Mouse (Mus musculus): ENCODE measurements around the gene Bace2.

Gene Bace2

DNA sequence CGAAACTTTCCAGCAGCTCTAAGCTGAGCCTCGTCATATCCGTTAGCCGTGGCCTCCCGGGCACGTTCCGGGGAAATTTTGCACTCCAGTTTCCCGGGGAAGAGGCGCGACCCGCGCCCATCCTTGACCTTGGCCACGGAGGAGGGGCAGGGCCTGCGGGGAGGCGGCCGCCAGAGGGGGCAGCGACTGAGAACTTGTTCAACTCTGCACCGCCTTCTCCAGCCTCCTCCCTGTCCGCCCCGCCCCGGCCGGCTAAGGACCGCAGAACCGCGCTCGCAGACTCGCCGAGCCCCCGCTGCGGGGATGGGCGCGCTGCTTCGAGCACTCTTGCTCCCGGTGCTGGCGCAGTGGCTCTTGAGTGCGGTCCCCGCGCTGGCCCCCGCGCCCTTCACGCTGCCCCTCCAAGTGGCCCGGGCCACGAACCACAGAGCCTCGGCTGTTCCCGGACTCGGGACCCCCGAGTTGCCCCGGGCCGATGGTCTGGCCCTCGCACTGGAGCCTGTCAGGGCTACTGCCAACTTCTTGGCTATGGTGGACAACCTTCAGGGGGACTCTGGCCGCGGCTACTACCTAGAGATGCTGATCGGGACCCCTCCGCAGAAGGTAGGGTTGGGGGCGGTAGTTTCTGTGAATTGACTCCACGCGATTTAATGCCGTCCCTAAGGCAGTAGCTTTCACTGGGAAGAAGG is at the start of gene Bace2:
Gene Bace2 (plus strand): TSS at position 244 of the 689 bp plus-strand sequence.
- DNase-seq (ENCODE audit: low spot score): no peak

DNA sequence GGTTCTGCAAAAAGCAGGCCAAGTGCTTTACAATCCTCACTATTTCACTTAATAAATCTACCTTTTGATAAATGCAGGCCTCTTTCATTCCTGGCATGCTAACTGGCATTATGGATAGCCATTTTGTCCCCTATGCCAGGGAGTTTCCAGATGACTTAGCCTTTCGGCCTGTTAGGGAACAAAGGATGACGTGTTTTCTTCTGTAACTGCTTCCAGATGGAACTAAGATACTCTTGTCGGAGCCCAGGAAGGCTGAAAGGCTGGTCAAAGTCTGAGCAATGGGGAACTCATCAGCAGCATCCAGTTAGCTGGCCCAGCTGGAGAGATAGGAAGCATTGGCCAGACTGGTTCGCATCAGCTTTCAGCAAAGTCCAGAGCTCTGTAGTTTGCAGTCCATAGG is 48.9 kb upstream of the Bace2 start:
- DNase-seq (ENCODE audit: low spot score): no peak

DNA sequence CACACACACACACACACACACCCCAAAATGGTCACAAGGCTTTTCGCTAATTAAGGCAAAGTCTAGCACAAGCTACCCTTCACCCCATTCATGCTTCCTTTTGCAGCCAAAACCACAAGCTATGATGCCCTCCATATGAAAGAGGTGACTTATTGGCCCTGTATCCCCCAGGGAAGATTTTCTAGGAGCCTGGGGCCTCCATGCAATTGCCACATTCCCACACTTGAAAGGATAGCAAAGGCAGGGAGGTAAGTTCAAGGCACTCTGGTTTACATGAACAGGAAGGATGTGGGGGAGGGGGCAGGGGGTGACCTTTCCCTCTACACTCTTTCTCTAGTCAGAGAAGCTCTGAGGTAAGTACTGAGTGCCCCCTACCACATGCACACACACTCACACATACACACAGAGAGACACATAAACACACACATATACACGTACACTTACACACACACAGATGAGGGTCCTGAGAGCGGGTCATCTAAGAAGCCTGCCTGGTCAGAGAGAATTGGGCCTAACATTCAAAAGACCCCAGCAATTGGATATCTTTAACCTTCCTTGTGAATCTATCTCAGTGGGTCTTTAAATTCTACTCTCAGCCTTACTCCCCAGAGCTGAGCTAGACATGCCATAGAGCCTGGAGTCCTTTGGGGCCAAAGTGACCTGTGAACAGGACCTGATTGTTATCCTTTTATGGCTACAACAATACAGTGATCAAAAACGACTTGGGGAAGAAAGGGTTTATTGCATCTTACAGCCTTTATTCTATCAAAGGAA is 46.6 kb upstream of the Bace2 start:
- no peak for DNase-seq (ENCODE audit: low spot score)

DNA sequence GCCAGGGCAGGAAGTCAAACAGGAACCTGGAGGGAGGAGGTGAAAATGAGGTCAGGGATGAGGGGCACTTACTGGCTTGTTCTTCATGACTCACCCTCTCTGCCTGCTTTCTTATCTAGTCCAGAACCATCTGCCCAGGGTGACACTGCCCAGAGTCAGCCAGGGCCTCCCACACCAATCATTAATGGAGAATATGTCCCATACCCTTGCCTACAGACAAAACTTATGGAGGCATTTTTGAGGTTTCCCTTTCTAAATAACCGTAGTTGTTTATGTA is 46.0 kb upstream of the Bace2 start:
- no peak for DNase-seq (ENCODE audit: low spot score)

DNA sequence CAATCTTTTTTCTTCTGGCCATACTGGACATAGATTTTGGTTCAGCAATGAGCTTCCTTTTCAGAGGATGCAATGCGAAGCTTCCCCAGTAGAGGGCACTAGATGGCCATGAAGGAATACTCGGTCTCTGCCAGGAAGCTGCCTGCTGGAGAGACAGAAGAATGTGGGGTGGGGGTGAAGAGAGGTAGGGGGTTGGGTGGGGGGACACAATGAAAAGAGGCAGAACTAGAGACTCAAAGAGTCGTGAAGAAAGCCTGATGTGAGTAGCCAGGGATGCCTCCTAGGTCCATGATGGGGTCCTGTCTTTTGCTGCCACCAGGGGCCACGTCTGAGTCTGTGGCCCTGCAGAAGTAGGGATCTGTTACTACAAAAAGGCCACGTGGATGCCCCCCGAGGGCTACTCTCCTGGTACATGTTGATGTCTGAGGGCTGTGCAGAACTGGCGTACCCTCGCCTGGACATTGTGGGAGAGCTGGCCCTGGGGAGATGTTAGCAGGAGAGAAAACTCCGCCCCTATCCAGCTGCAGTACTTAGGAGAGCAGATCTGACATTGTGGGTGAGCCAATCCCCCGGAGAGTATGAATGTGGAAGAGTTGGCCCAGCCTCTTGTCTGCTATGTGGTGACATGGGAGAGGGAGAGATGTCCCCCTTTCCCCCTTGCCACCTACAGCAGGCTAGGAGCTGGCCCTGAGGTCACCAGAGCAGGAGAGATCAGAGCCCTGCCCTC is 43.4 kb upstream of the Bace2 start:
- no peak for DNase-seq (ENCODE audit: low spot score)

DNA sequence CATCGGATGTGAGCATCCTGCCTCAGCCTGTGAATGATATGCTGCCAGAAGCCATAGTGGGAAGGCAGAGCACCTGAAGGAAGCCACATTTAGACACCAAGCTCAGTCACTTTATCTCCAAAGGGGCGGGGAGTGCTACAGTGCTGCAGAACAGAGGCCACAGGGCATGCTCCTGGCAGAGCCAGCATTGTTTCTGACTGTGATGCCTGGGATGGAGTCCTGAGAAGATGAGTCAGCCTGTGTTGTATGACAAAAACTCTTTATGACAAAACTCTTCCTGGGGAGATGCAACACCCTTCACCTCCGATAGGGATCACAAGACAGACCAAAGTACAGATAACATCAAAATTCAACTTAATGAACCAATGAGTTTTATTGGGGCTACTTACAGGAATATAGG is 35.0 kb upstream of the Bace2 start:
- DNase-seq (ENCODE audit: low spot score): no peak

DNA sequence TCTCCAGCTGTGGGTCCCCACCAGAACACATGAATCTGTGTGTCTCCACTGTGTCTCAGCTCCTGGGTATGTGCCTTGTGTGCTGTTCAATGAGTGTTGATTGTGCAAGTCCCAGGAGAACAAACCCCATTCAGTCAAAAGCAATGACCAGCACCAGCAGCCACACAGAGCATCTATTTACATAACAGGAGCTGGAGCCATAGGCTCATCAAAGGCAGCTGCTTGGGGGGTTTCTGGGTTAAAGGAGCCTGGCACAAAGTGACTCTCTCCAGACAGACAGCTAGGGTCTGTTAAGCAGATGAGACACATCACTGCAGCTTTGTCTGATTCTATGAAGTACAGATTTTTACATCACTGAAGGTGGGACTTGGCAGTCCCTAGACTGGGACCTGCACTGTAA is 33.9 kb upstream of the Bace2 start:
- DNase-seq (ENCODE audit: low spot score): no peak

DNA sequence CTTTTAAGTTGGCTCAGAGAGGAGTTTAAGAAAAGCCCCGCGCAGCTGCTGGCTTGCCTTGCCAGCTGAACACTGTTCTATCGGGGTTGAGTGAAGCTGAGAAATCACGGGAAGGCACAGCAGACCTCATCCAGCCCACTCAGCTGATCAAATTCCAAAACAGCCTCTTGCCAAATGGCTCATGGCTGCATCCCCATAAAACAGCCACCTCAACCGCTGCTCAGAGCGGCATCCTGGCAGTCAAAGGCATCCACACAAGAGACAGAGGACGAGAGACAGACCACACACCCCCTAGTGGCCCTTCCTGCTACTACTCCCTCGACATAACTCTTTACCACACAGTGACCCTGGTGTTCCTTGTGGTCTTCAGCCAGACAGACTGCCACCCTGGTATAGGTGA is 30.6 kb upstream of the Bace2 start:
- no peak for DNase-seq (ENCODE audit: low spot score)

DNA sequence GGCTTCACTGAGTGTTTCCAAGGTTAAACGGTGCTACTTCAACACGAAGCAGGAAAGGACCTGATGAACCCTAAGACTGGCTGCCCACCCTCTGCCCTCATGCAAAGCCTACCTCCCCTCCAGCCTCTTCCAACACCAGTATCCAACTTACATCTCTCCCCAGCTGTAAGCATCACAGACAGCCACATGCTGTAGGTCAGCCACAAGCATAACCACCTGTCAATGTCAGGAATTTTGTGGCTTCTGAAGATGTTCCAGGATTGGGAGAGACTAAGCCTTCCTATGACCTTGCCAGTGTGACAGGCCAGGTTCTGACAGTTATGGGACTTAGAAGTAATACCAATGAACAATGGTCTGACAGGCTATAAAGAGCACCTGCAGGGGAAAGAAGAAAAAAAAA is 27.9 kb upstream of the Bace2 start:
- no peak for DNase-seq (ENCODE audit: low spot score)

DNA sequence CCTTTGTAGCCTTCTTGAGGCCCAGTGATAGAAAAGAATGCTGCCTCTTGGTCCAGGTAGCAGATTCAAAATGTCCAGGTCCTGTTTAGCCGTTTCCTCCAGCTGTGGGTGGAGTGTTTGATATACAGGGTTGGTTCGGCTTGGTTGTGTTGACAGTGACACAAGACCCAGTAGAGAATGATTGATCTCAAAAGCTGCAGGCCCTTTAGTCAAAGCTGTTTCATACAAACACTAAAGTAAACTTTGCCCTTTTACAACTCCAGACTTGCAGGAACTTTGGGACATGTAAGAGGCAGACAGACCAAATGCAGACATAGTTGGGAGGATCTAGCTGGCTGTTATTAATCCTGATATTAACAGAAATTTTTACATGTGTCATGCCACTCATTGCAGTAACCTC is 3.5 kb upstream of the Bace2 start:
- DNase-seq (ENCODE audit: low spot score): no peak

DNA sequence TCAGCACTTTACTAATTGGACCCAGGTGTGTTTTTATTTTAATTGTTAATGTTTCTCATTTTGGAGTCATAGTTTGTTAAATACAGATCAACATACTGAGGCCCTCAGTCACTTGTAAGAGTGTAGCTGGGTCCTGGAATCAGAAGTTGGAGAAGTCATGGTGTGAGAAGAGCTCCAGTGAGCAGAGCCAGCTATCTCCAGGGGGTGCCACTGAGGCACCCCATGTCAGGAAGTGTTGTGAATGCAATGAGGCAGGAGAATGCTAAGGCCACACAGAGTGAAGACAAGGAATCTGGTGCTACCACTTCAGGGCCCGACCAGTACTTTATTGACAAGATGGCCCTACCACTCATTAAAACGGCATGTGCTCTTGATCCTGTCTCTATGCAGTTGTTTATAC is 1.9 kb upstream of the Bace2 start:
- DNase-seq (ENCODE audit: low spot score): no peak

DNA sequence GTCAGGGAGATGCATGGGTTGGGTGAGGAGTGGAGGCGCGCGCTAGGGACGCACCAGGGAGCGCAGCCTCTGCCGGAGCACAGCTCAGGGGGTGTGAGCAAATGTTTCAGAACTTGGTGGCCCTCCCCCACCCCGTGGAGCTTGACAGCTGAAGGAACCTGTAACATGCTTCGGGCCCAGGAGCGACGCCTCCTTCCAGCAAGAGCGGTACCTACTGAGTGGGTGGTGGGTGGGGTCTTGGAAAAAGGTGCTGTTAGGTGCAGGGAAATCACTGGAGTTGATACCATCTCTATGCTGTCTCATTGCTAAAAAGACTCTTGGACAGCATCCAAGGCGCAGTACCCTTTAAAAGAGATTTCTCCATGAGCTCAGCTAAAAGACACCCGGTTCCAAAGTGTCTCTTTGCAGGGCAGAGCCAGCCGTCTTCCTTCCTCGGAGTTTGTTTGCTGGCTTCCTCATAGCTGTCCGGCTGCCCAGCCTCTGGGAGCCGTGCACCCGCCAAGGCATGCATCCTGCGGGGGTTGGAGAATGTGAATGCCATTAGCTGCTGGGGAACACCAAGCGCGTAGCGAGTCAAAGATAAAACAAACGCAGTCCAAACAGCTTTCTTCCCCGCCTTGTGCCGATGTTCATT is 763 bp downstream of the Bace2 start:
- no peak for DNase-seq (ENCODE audit: low spot score)

DNA sequence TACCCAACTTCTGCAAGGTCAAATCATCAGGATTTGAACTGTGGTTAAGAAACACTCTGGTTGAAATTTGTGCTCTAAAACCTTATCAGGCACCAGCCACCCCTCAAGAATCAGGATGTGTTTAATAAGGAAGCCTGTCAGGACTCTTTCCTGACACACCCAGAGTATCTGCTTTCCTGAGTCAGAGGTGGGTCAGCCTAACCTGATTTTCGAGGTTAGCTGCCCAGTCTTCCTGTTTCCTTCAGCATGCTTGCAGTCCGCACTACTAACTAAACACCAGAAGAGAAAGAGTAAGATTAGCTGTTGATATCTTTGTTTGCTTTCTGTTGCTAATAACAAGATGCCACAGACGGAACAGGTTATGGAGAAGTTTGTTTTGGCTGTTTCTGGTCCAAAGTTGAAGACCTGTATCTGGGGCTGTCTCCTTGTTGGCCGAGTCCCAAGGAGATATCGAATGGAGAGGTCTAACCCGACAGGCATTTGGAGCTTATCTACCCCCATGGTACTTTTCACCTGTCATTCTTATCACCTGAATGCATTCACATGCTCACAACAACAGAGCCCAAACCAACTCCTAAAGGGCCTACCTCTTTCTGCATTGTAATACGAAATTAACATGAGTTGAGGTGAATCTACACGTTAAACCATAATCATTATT is 5.8 kb downstream of the Bace2 start:
- DNase-seq (ENCODE audit: low spot score): no peak

DNA sequence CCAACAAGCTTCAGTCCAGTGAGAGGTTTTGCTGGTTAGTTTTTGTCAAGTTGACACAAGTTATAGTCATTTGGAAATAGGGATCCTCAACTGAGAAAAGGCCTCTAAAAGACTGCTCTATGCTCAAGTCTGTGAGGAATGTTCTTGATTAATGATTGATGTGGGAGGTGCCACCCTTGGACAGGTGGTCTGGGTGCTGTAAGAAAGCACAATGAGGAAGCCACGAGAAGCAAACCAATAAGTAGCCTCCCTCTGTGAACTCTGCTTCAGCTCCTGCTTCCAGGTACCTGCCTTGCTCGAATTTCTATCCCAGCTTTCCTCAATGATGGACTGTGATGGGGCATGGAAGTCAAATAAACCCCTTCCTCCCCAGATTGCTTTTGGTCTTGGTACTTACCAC is 9.6 kb downstream of the Bace2 start:
- DNase-seq (ENCODE audit: low spot score): no peak

DNA sequence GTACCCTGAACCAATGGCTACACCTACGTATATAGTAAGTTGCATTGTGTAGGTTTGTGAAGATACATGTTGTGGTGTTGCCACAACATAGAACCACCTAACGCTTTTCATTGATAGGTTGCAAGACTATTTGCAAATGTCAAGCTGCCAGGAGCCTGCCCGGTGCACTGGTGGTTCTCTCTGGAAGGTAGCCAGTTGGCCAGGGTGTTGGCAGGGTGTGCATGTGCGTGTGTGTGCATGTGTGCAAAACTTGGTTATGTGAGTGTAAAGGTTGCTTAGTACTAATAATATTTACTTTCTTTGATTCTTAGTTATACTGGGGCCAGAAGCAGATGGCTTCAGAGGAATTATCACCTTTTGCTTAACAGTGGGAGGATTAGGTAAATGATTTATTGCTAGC is 13.7 kb downstream of the Bace2 start:
- no peak for DNase-seq (ENCODE audit: low spot score)

DNA sequence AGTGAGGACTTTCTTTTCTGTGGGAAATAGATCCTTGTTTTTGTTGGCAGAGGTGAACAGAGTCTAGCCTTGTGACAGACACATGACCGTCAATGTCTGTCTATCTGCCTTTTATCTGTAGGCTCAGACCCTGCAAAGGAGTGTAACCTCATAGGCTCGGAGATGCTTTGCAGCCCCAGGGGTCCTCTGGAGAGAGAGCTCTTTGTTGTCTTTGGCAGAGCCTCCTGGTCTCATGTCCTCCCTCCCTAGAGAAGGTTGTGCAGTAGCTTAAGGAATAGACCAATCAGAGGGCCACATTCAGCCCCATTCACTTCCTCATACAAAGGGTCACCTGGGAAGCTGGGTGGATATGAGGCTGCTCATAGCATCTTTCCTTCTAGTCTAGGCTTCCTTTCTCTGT is 31.4 kb downstream of the Bace2 start:
- no peak for DNase-seq (ENCODE audit: low spot score)

DNA sequence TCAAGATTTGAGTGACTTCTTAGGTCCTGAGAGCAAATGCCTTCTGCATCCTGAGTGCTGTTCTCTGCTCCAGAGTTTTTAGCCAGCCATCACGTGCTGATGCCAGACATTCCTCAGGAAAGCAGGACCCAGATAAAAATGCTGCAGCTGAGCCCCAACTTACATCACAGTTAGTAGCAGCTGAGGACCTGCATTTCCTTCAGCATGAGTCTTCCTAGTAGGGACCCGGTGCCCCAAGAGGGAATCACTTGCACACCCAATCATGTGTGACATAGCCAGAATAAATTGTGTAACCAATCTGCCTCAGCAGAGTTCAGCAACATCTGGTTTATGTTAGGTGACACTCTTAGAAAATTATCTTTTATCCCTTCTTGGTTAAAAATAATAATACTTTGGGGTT is 34.7 kb downstream of the Bace2 start:
- no peak for DNase-seq (ENCODE audit: low spot score)

DNA sequence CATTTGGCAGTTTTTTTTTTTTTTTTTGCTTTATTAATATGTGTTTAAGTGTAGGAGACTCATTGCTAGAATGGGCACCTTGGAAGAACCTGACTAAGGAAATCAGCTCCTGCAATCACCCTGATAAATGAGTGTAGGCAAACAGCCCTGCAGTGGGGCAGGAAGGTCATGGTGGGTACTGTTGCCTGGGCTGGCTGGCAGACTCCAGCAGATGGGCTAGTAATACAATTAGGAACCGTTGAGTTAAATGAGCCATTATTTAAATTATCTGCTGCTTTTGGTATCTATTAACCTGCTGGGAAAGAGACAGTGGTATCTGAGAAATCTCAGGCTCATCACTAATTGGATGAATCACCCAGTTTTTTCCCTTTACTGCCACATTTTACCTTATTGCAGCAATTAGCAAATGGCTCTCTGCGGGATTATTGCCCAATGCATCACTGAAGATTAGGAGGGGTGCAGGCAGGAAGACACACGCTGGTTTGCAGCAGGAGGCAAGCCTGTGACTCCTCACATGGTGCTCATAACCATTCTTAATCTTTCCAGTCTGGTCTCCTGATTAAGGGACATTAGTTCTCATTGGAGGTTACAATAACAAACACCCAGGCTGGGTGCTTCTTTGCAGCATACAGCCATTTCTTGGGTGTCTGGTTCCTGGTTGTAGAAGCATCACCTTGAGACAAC is 35.3 kb downstream of the Bace2 start:
- DNase-seq (ENCODE audit: low spot score): no peak

DNA sequence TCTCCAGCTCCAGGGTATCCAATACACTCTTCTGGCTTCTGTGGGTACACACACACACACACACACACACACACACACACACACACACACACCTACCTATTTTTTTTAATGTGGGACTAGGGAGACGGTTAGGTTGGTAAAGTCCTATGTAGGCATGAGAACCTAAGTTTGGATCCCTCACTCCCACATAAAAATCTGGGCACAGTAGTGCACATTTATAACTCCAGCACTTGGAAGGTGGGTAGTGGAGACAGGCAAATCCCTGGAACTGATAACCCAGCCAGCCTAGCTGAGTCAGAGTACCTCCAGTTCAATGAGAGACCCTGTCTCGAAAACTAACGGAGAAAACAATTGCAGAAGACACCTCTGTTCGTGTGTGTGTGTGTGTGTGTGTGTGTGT is 39.9 kb downstream of the Bace2 start:
- no peak for DNase-seq (ENCODE audit: low spot score)

DNA sequence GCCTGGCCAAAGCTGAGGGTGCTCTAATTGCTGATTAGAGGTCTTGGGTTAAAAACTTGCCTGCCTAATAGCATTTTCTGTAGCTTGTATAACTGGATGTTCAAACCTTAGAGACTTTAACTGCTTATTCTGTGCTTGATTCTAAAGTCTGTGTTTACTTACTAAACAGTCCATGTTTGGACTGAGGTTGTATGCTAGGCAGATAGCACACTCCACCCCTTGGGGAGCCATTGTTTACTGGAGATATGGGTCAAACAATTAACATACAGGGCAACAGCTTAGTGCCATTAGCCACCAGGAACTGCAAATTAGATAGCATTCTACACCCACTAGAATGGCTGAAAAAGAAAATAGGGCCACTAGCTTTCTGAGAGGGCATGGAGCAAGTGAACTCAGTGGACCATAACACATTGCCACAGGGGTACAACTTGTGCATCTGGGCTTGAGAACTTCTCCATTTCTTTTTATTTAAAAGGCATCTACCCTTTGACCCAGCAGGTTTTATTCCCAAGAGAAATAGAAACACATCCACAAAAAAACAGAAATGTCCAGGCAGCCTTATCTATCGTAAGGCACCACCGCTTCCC is 41.5 kb downstream of the Bace2 start:
- no peak for DNase-seq (ENCODE audit: low spot score)

DNA sequence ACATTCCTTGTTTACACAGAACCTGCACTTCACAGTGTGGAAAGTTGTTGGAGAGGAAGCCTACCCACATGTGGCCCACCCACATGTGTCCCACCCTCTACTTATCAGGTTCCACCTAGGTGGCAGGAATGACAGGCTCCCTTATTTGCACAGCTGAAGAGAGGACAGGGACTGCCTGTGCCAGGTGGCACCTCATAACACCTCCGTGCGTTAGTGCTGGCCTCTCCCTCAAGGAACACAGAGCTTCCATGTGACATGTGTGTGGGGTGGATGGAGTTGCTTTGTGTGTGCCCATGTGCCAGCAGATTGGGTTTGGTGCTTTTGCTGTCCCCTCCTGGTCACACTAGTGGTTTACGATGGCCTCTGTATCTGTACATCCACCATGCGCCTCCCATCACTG is 43.4 kb downstream of the Bace2 start:
- no peak for DNase-seq (ENCODE audit: low spot score)

DNA sequence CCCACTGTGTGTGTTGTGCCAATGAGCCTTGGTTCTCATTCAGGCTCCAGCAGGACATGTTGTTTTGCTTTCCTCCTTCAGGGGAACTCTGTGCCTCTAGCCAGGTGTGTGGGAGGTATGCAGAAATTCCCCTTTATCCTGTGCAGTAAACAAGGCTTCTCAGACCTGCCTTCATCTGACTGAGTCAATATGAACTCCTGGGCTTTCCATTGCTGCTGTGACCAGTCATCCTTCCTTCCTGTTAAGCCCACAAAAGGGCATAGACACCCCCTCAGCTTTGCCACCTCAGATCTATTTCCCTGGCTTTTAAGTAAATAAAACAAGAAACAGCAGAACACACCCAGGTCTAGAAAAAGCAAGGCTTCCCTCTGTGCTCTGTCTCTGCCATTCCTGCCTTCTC is 45.2 kb downstream of the Bace2 start:
- DNase-seq (ENCODE audit: low spot score): no peak

Data from spleen, adult 12 weeks (tissue).